Mouse (Mus musculus): ENCODE measurements around the gene Cdkn2c. TPM values are rescaled to one million over a fixed set of nuclear protein-coding genes. Genes with fewer than 3 reads are reported as not detected.

Gene Cdkn2c
- polyA plus RNA-seq, 1 experiment from 2014 or later: 7.7 TPM

DNA sequence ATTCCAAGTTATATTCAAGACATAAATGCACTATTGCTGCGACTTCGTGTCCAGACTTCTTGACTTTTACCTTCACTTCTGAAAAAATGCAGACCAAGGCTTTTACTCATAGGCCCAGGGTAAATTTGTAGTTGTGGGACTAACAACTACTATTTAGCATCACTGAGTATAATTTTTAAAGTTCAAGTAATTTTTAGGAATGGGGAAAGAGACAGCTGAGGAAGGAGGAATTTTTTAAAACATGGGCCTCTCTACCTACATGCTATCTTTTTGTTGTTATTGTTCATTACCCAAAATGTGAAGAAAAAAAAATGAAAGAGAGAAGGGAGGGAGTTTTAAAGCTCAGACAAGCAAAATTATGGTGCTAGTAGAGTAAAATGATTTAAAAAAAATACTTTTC lies 12.3 kb downstream of the Cdkn2c start:
- Histone ChIP-seq H3K4me1 (replicated peaks) (peaks cover 8% of the 10 kb centered on the region), H3K27me3 (replicated peaks) (peaks cover 32% of the 10 kb centered on the region), H3K9me3 (no peaks in the 10 kb centered on the region), H3K9ac (no peak overlapping the region), H3K36me3 (no peaks in the 10 kb centered on the region), H3K4me2 (replicated peaks) (no peak overlapping the region), H3K4me3 (replicated peaks) (no peak overlapping the region), H3K27ac (no peak overlapping the region)
- no peak for ATAC-seq
- 41% methylated on average over 2 of the region's 2 CpGs for WGBS

DNA sequence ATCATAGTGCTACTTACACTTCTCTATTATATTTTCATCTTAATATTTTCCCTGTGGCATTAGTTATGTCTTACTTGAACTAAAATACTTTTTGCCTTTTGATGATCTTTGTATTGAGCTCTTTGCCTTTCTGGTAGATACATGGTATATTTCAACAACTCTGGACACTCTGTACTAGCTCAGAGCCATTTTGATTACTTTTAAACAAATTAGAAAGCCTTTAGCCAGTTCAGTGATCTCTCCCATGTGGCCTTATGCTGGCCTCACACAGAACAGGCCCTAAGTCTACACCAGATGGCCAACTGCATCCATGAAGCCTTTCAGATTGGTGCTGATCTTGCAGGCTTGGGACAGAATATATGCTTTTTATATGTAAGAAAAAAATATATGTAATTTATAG lies 13.7 kb downstream of the Cdkn2c start:
- H3K4me2 ChIP-seq (replicated peaks): no peak overlapping the region
- H3K4me1 ChIP-seq (replicated peaks): peaks cover 8% of the 10 kb centered on the region
- no peak for ATAC-seq
- H3K4me3 ChIP-seq (replicated peaks): no peak overlapping the region
- H3K36me3 ChIP-seq: no peaks in the 10 kb centered on the region
- H3K27ac ChIP-seq: no peak overlapping the region
- no peak overlapping the region for H3K9ac ChIP-seq
- H3K9me3 ChIP-seq: no peaks in the 10 kb centered on the region
- H3K27me3 ChIP-seq (replicated peaks): peaks cover 23% of the 10 kb centered on the region

DNA sequence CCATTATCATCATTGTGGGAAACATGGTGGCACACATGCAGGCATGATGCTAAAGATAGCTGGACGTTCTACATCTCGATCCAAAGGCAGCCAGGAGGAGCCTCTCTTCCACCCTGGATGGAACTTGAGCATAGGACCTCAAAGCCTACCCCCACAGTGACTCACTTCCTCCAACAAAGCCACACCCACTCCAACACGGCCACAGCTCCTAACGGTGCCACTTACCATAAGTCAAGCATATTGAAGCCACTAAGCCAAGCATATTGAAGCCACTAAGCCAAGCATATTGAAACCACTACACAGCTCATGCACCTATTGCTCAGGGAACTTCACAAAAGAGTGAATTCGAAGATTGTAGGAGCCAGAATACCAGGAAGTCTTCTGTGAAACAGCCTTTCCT lies 17.7 kb downstream of the Cdkn2c start:
- Histone ChIP-seq H3K36me3 (no peaks in the 10 kb centered on the region), H3K27ac (no peak overlapping the region), H3K4me2 (replicated peaks) (no peak overlapping the region), H3K27me3 (replicated peaks) (no peaks in the 10 kb centered on the region), H3K4me1 (replicated peaks) (no peaks in the 10 kb centered on the region), H3K9ac (no peak overlapping the region), H3K4me3 (replicated peaks) (no peak overlapping the region), H3K9me3 (no peaks in the 10 kb centered on the region)
- no peak for ATAC-seq
- WGBS: 80% methylated on average over 5 of the region's 5 CpGs

DNA sequence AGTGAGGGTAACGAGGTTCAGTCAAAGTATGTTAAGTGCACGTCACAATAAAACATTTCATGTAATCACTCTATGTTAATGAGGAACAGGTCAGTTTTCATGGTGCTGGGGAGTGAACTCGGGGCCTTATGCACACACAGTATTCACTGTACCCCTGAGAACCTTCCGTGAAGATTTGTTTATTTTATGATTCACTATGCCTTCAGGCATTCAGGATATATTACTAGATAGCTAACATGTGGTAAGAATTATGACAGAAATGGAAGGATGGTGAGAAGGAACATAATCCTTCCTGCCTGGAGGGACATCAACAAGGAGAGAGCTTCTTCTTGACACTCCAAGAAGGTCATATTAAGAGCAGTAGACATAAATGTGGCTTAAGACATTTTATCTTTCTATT lies 19.7 kb downstream of the Cdkn2c start:
- H3K9me3 ChIP-seq: no peaks in the 10 kb centered on the region
- H3K4me1 ChIP-seq (replicated peaks): no peaks in the 10 kb centered on the region
- no peak overlapping the region for H3K27ac ChIP-seq
- no peaks in the 10 kb centered on the region for H3K36me3 ChIP-seq
- H3K27me3 ChIP-seq (replicated peaks): no peaks in the 10 kb centered on the region
- H3K4me3 ChIP-seq (replicated peaks): no peak overlapping the region
- no peak for ATAC-seq
- no peak overlapping the region for H3K9ac ChIP-seq
- no peak overlapping the region for H3K4me2 ChIP-seq (replicated peaks)
- WGBS: 66% methylated on average over 4 of the region's 4 CpGs

DNA sequence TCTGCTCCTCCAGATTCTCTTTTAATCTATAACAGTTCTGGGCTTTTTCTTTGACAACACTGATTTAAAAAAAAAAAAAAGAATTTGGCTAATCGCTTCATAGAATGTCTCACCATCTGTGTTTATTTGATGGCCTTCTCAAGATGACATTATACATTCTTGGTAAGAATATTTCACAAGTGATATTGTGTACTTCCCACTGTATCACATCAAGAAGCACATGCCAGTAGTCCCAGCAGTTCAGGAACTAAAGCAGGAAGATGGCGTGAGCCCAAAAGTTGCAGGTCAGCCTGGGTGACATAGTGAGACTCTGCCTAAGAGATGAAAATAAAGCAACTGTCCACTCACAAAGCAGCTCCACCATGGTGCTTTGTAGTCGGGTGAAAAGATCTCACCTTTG lies 25.5 kb downstream of the Cdkn2c start:
- H3K4me2 ChIP-seq (replicated peaks): no peak overlapping the region
- H3K4me3 ChIP-seq (replicated peaks): no peak overlapping the region
- 68% methylated on average over 3 of the region's 3 CpGs for WGBS
- H3K9ac ChIP-seq: no peak overlapping the region
- no peaks in the 10 kb centered on the region for H3K36me3 ChIP-seq
- no peaks in the 10 kb centered on the region for H3K9me3 ChIP-seq
- no peaks in the 10 kb centered on the region for H3K27me3 ChIP-seq (replicated peaks)
- H3K4me1 ChIP-seq (replicated peaks): no peaks in the 10 kb centered on the region
- no peak overlapping the region for H3K27ac ChIP-seq
- ATAC-seq: no peak

DNA sequence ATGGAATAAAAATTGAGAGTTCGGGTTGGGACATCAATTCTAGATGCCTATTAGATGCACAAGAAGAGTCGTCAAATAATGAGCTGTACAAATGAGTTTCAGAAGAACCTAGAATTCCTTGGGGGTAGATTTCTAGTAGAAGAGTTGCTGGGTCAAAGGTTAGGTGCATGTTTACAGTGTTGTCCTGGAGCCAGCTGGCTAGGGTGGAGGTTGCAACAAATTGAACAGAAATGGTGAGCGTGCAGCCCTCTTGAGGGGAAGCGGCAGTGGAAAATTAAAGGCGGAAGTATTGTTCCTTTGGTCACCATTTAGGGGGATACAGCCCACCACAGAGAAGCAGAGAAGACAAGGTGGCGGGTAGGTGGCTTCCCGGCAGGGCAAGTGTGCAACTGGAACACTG lies 26.8 kb downstream of the Cdkn2c start:
- no peaks in the 10 kb centered on the region for H3K36me3 ChIP-seq
- H3K4me3 ChIP-seq (replicated peaks): no peak overlapping the region
- H3K27ac ChIP-seq: no peak overlapping the region
- ATAC-seq: no peak
- no peaks in the 10 kb centered on the region for H3K27me3 ChIP-seq (replicated peaks)
- H3K4me2 ChIP-seq (replicated peaks): no peak overlapping the region
- no peaks in the 10 kb centered on the region for H3K9me3 ChIP-seq
- no peak overlapping the region for H3K9ac ChIP-seq
- no peaks in the 10 kb centered on the region for H3K4me1 ChIP-seq (replicated peaks)
- WGBS: 86% methylated on average over 7 of the region's 7 CpGs

DNA sequence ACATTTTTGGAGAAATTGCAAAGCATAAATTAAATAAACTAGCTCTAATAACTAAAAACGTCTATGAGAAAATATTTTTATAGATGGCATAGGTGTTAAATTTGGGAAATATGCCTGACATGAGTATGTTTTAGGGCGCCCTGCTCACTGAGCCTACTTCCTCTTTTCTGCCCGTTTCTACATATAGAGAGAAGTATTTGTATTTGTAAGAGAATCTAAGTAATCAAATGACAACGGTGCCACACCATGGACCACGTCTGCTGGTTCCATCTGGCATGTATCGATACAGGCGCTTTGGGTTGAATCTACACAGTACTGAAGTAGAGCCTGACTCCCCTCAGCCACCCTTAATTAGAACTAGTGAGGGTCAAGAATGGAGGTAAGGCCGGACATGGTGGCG lies 27.6 kb downstream of the Cdkn2c start:
- 83% methylated on average over 9 of the region's 9 CpGs for WGBS
- ATAC-seq: no peak
- H3K4me1 ChIP-seq (replicated peaks): no peaks in the 10 kb centered on the region

DNA sequence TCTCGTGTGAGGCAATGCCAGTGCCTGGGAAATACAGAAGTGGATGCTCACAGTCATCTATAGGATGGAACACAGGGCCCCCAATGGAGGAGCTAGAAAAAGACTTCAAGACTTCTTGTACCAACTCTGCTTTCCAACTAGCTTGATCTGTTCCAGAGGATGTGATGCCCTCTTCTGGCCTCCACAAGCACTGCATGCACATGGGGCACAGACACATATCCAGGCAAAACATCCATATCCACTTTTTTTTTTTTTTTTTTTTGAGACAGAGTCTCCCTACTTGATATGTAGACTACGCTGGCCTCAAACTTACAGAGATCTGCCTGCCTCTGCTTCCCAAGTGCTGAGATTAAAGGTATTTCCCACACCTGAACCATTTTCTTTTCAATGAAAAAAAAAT lies 32.0 kb downstream of the Cdkn2c start:
- H3K9ac ChIP-seq: no peak overlapping the region
- no peaks in the 10 kb centered on the region for H3K4me1 ChIP-seq (replicated peaks)
- WGBS: 87% methylated on average over 2 of the region's 2 CpGs
- ATAC-seq: no peak
- no peak overlapping the region for H3K4me3 ChIP-seq (replicated peaks)
- no peaks in the 10 kb centered on the region for H3K36me3 ChIP-seq
- H3K27ac ChIP-seq: no peak overlapping the region
- no peaks in the 10 kb centered on the region for H3K27me3 ChIP-seq (replicated peaks)
- H3K4me2 ChIP-seq (replicated peaks): no peak overlapping the region
- no peaks in the 10 kb centered on the region for H3K9me3 ChIP-seq

More for the DNA sequence above, 27.6 kb downstream of the Cdkn2c start:
- no peaks in the 10 kb centered on the region for H3K27me3 ChIP-seq (replicated peaks)
- H3K36me3 ChIP-seq: no peaks in the 10 kb centered on the region
- H3K4me2 ChIP-seq (replicated peaks): no peak overlapping the region
- no peaks in the 10 kb centered on the region for H3K9me3 ChIP-seq
- no peak overlapping the region for H3K4me3 ChIP-seq (replicated peaks)
- no peak overlapping the region for H3K9ac ChIP-seq
- H3K27ac ChIP-seq: no peak overlapping the region

DNA sequence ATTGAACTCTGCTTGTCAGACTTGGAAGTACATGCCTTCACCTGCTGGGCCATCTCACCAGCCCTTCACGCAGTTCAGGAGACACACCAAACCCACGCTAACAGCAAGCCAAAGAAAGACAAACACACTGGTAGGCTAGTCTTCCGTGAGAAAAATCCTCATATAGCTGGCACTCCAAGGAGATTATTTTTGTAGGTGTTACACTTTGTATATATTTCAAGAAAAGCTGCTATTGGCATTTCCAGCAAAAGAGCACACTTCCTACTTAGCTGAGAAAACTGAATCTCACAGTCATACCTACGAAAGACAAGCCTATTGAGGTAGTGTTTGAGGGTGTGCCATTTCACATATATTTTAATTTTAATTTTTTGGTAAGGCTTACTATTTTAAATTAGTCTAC lies 36.0 kb downstream of the Cdkn2c start:
- Histone ChIP-seq H3K4me2 (replicated peaks) (no peak overlapping the region), H3K9me3 (no peaks in the 10 kb centered on the region), H3K36me3 (no peaks in the 10 kb centered on the region), H3K9ac (no peak overlapping the region), H3K27me3 (replicated peaks) (no peaks in the 10 kb centered on the region), H3K4me3 (replicated peaks) (no peak overlapping the region), H3K27ac (no peak overlapping the region), H3K4me1 (replicated peaks) (no peaks in the 10 kb centered on the region)
- WGBS: 79% methylated on average over 4 of the region's 4 CpGs
- no peak for ATAC-seq

DNA sequence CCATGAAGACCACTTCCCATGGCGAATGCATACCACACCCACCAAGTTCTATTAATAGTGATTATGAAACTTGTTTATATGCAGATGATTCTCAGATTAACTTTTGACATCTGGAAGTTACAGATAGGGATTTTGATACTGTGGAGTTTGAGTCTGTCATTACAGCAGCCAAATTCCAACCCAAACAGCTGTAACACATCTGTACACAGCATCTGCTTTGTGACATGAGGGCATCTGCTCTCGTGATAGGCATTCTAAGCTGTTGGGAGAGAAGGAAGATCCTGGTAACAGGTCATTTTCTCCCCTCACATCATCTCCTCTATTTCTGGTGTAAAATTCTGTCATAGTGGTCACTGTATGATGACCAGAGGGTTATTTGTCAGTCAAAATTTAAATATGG lies 36.8 kb downstream of the Cdkn2c start:
- Histone ChIP-seq H3K4me1 (replicated peaks) (no peaks in the 10 kb centered on the region), H3K4me3 (replicated peaks) (no peak overlapping the region), H3K9ac (no peak overlapping the region), H3K9me3 (no peaks in the 10 kb centered on the region), H3K27me3 (replicated peaks) (no peaks in the 10 kb centered on the region), H3K36me3 (no peaks in the 10 kb centered on the region), H3K27ac (no peak overlapping the region), H3K4me2 (replicated peaks) (no peak overlapping the region)
- ATAC-seq: no peak
- WGBS: 61% methylated on average over 2 of the region's 2 CpGs

DNA sequence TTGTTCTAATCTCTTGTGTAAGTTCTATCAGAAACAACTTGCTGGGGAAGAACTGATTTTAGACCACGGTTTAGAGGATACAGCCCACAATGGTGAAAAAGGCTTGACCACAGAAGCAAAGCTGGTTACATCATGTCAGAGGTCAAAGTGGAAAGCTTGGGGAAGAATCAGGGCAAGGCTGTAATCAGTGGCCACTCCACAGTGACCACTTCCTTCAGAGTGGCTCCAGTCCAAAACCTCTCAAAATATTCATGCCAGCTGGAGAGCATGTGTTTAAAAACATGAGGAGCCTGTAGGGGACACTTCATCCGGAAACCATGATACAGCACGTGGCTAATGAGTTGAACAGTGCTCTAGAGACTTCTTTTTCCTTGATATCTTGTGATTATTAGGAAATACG lies 54.4 kb downstream of the Cdkn2c start:
- Histone ChIP-seq H3K4me2 (replicated peaks) (no peak overlapping the region), H3K4me1 (replicated peaks) (no peaks in the 10 kb centered on the region), H3K36me3 (no peaks in the 10 kb centered on the region), H3K9ac (no peak overlapping the region), H3K27me3 (replicated peaks) (no peaks in the 10 kb centered on the region), H3K27ac (no peak overlapping the region), H3K4me3 (replicated peaks) (no peak overlapping the region), H3K9me3 (no peaks in the 10 kb centered on the region)
- WGBS: 71% methylated on average over 4 of the region's 4 CpGs
- ATAC-seq: no peak

Other genes with a start within 250 kb of the Cdkn2c start
- gene Rnf11, start 182.5 kb downstream of the Cdkn2c start, polyA plus RNA-seq (2015; fragmentation: Nextera tagmentation; extraction: Ambion mirVana): 30.5 and 32.0 TPM in 2 replicates
- gene 4930522H14Rik, start 135.9 kb downstream of the Cdkn2c start, polyA plus RNA-seq (2015; fragmentation: Nextera tagmentation; extraction: Ambion mirVana): not detected in 2 replicates
- gene Faf1, start 9.4 kb upstream of the Cdkn2c start, polyA plus RNA-seq (2015; fragmentation: Nextera tagmentation; extraction: Ambion mirVana): 24.3 and 25.7 TPM in 2 replicates

Data from intestine, embryonic 15.5 days (tissue).